Mouse (Mus musculus) v-Abl transformed pro-B cells (cell line): ENCODE results near the gene Tsg101.

Experiments used
- in situ Hi-C, 2 experiments: fragments of 400-800 bp; cut with MboI; formaldehyde crosslinking; loops; one replicate each; pipeline ENCODE4 v1.15.1; 2025; ENCODE audit not compliant: unreplicated experiment in 2 of 2

Tsg101 gene

GRCm38 (mm10) chr7:46880992-46881391 is 38.8 kb downstream of the Tsg101 start:
- in situ Hi-C loops, result no loop called here

- in situ Hi-C loops, result no loop called here
Observed at GRCm38 (mm10) chr7:46879851-46880250, 39.9 kb downstream of the Tsg101 start.

GRCm38 (mm10) chr7:46877255-46877654 is 42.5 kb downstream of the Tsg101 start:
- in situ Hi-C loops, result no loop called here

GRCm38 (mm10) chr7:46876841-46877240 is 42.9 kb downstream of the Tsg101 start:
- in situ Hi-C loops, result no loop called here

GRCm38 (mm10) chr7:46871988-46872387 is 47.8 kb downstream of the Tsg101 start:
- in situ Hi-C loops, result no loop called here

GRCm38 (mm10) chr7:46860996-46861395 is 58.8 kb downstream of the Tsg101 start, which contains the start of gene Ldhc:
Ldhc (plus strand) TSS chr7:46861203.
- in situ Hi-C loops, result no loop called here

GRCm38 (mm10) chr7:46859031-46859430 is 60.7 kb downstream of the Tsg101 start:
- in situ Hi-C loops, result no loop called here

- in situ Hi-C loops, result no loop called here
Observed at GRCm38 (mm10) chr7:46857436-46857835, 62.3 kb downstream of the Tsg101 start.

GRCm38 (mm10) chr7:46855866-46856560 is 63.8 kb downstream of the Tsg101 start:
- in situ Hi-C loops, result no loop called here

GRCm38 (mm10) chr7:46853365-46853764 is 66.4 kb downstream of the Tsg101 start:
- in situ Hi-C loops, result no loop called here

- in situ Hi-C loops, result no loop called here
Observed at GRCm38 (mm10) chr7:46852666-46853065, 67.1 kb downstream of the Tsg101 start.

GRCm38 (mm10) chr7:46851026-46851425 is 68.7 kb downstream of the Tsg101 start:
- in situ Hi-C loops, result no loop called here

GRCm38 (mm10) chr7:46849287-46849686 is 70.5 kb downstream of the Tsg101 start:
- in situ Hi-C loops, result loop anchor here (5.0 to 25.0 kb wide), 2 partner anchors 52 to 1337 kb away; partner anchors contain the start of genes Gtf2h1 (in 1 of the 2), Hps5 (in 1 of the 2) and Nucb1 (in 1 of the 2)

- in situ Hi-C loops, result loop anchor here (5.0 to 25.0 kb wide), 2 partner anchors 49 to 1334 kb away; partner anchors contain the start of genes Gtf2h1 (in 1 of the 2), Hps5 (in 1 of the 2) and Nucb1 (in 1 of the 2)
Observed at GRCm38 (mm10) chr7:46846486-46847244, 73.1 kb downstream of the Tsg101 start.

- in situ Hi-C loops, result loop anchor here (5.0 to 25.0 kb wide), 2 partner anchors 49 to 1334 kb away; partner anchors contain the start of genes Gtf2h1 (in 1 of the 2), Hps5 (in 1 of the 2) and Nucb1 (in 1 of the 2)
Observed at GRCm38 (mm10) chr7:46845978-46846485, 73.7 kb downstream of the Tsg101 start.

- in situ Hi-C loops, result loop anchor here (5.0 to 25.0 kb wide), 2 partner anchors 48 to 1333 kb away; partner anchors contain the start of genes Gtf2h1 (in 1 of the 2), Hps5 (in 1 of the 2) and Nucb1 (in 1 of the 2)
Observed at GRCm38 (mm10) chr7:46845211-46845977, 74.4 kb downstream of the Tsg101 start.

- in situ Hi-C loops, result loop anchor here in 1 of 2 experiments (25.0 kb wide), 1 partner anchor 1331 kb away; the partner anchor contains the start of gene Nucb1
Observed at GRCm38 (mm10) chr7:46843576-46843975, 76.2 kb downstream of the Tsg101 start.

GRCm38 (mm10) chr7:46842278-46842677 is 77.5 kb downstream of the Tsg101 start:
- in situ Hi-C loops, result loop anchor here in 1 of 2 experiments (25.0 kb wide), 1 partner anchor 1330 kb away; the partner anchor contains the start of gene Nucb1

GRCm38 (mm10) chr7:46840787-46841525 is 78.8 kb downstream of the Tsg101 start, which contains the start of gene Ldha:
Ldha (plus strand) TSS chr7:46841475.
- in situ Hi-C loops, result loop anchor here in 1 of 2 experiments (25.0 kb wide), 1 partner anchor 1329 kb away; the partner anchor contains the start of gene Nucb1
